Comparison of ENCODE assay signal across 8 mouse cellular contexts in the genomic region with DNA sequence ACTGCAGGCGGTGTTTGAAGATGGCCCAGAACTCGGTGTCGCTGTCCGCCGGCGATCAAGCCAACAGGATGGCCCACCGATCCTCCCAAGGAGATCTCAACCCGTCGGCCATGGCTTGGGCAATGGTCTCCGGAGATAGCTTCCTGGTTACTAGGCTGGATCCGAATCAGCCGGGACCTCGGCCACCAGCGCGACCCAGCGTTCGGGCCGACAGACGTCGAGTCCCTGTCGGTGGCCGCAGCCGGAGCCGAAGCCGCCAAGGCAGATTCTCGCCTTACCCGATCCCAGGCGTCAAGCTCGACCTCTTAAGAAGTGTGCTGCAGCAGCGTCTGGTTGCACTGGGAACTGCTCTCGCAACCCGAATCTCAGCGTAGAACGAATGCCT. TPM values are rescaled to one million over a fixed set of nuclear protein-coding genes. Genes with fewer than 3 reads are reported as not detected.
DNase-seq lines count a peak whose midpoint lies in the region; ATAC-seq and TF ChIP-seq lines count a peak whose summit lies in the region.

No protein-coding gene starts in this region.

- H3K27me3 ChIP-seq in lung, postnatal 0 days (replicated peaks; ENCODE audit: insufficient read depth, low read length), result no peaks in the 10 kb centered on the region
- 0 out of 2 replicates have a peak, but pooled peaks cover 3% of the 10 kb centered on the region for H3K27me3 ChIP-seq in embryonic facial prominence, embryonic 13.5 days
- no peaks in the 10 kb centered on the region for H3K27me3 ChIP-seq in intestine, embryonic 15.5 days (replicated peaks)
- H3K27me3 ChIP-seq in midbrain, postnatal 0 days (ENCODE audit: insufficient read depth, low read length), result no peaks in the 10 kb centered on the region

- peak; percentile 57 for DNase-seq in lung, postnatal 0 days (ENCODE audit: low spot score)
- no peak for DNase-seq in lung, postnatal 25 days (ENCODE audit: low spot score)
- no peak for DNase-seq in midbrain, postnatal 0 days (ENCODE audit: low spot score)
- no peak for DNase-seq in retina, postnatal 1 day
- DNase-seq in layer of hippocampus, adult 18-20 months (ENCODE audit: low spot score in 2 of 2), result no peak
- DNase-seq in frontal cortex, postnatal 10 days (ENCODE audit: low spot score in 2 of 2), result no peak

- peak overlapping the region; percentile 90 for H3K27ac ChIP-seq in lung, postnatal 0 days (ENCODE audit: low read length)
- H3K27ac ChIP-seq in embryonic facial prominence, embryonic 13.5 days, result peak overlapping the region; percentile 89
- peak overlapping the region; percentile 90 for H3K27ac ChIP-seq in intestine, embryonic 15.5 days
- H3K27ac ChIP-seq in midbrain, postnatal 0 days (ENCODE audit: low read depth, low read length), result peak overlapping the region; percentile 97

- H3K4me1 ChIP-seq in lung, postnatal 0 days (ENCODE audit: insufficient read depth, low read depth, low read length), result peaks cover 12% of the 10 kb centered on the region; the same call in 1 of the 2 replicates
- peaks cover 15% of the 10 kb centered on the region for H3K4me1 ChIP-seq in embryonic facial prominence, embryonic 13.5 days
- H3K4me1 ChIP-seq in intestine, embryonic 15.5 days (replicated peaks), result peaks cover 6% of the 10 kb centered on the region; the same call in 1 of the 2 replicates
- H3K4me1 ChIP-seq in midbrain, postnatal 0 days (ENCODE audit: insufficient read depth, low read length), result peaks cover 4% of the 10 kb centered on the region; the same call in 1 of the 2 replicates

- TF ChIP-seq CTCF in lung, postnatal 0 days (IDR thresholded peaks at IDR 0.05), result no peak; the same call in 1 of the 2 replicates
- TF ChIP-seq CTCF in midbrain, postnatal 0 days (IDR thresholded peaks at IDR 0.05), result no peak

- ATAC-seq in lung, postnatal 0 days, result peak; percentile 57
- ATAC-seq in embryonic facial prominence, embryonic 13.5 days (ENCODE audit: insufficient number of reproducible peaks, insufficient read depth, low FRiP score, low TSS enrichment, low read depth), result 0 out of 2 replicates have a peak, but pooled peaks have one; percentile 48
- peak; percentile 81 for ATAC-seq in intestine, embryonic 15.5 days
- ATAC-seq in midbrain, postnatal 0 days (ENCODE audit: low FRiP score), result peak; percentile 71

- peak overlapping the region; percentile 71 for H3K9ac ChIP-seq in lung, postnatal 0 days (replicated peaks; ENCODE audit: low read depth)
- peak overlapping the region; percentile 95 for H3K9ac ChIP-seq in embryonic facial prominence, embryonic 13.5 days
- H3K9ac ChIP-seq in intestine, embryonic 15.5 days, result peak overlapping the region; percentile 93
- peak overlapping the region; percentile 86 for H3K9ac ChIP-seq in midbrain, postnatal 0 days (replicated peaks; ENCODE audit: low read length, poor library complexity, severe bottlenecking)

- H3K4me3 ChIP-seq in lung, postnatal 0 days (ENCODE audit: low read depth, low read length), result peak overlapping the region; percentile 80
- peak overlapping the region; percentile 87 for H3K4me3 ChIP-seq in embryonic facial prominence, embryonic 13.5 days
- peak overlapping the region; percentile 88 for H3K4me3 ChIP-seq in intestine, embryonic 15.5 days (replicated peaks)
- peak overlapping the region; percentile 85 for H3K4me3 ChIP-seq in midbrain, postnatal 0 days (ENCODE audit: low read depth, low read length)

- no peak for TF ChIP-seq EP300 in lung, postnatal 0 days (IDR thresholded peaks at IDR 0.05)

- no peaks in the 10 kb centered on the region for H3K9me3 ChIP-seq in lung, postnatal 0 days (ENCODE audit: low read length)
- no peaks in the 10 kb centered on the region for H3K9me3 ChIP-seq in embryonic facial prominence, embryonic 13.5 days
- H3K9me3 ChIP-seq in intestine, embryonic 15.5 days, result no peaks in the 10 kb centered on the region
- no peaks in the 10 kb centered on the region for H3K9me3 ChIP-seq in midbrain, postnatal 0 days (ENCODE audit: low read length)

- H3K4me2 ChIP-seq in lung, postnatal 0 days (replicated peaks; ENCODE audit: low read depth, low read length), result peak overlapping the region; percentile 80
- H3K4me2 ChIP-seq in embryonic facial prominence, embryonic 13.5 days, result peak overlapping the region; percentile 81
- peak overlapping the region; percentile 82 for H3K4me2 ChIP-seq in intestine, embryonic 15.5 days (replicated peaks)
- peak overlapping the region; percentile 83 for H3K4me2 ChIP-seq in midbrain, postnatal 0 days (ENCODE audit: low read depth, low read length, poor library complexity, severe bottlenecking)

- WGBS in lung, postnatal 0 days, result 2% methylated on average over 34 of the region's 34 CpGs
- 4% methylated on average over 34 of the region's 34 CpGs for WGBS in embryonic facial prominence, embryonic 13.5 days
- WGBS in intestine, embryonic 15.5 days, result 3% methylated on average over 34 of the region's 34 CpGs
- 3% methylated on average over 34 of the region's 34 CpGs for WGBS in midbrain, postnatal 0 days

- H3K36me3 ChIP-seq in lung, postnatal 0 days (ENCODE audit: insufficient read depth, low read length), result peaks cover 17% of the 10 kb centered on the region; the same call in 1 of the 2 replicates
- peaks cover 27% of the 10 kb centered on the region for H3K36me3 ChIP-seq in embryonic facial prominence, embryonic 13.5 days
- H3K36me3 ChIP-seq in intestine, embryonic 15.5 days, result peaks cover 19% of the 10 kb centered on the region
- H3K36me3 ChIP-seq in midbrain, postnatal 0 days (ENCODE audit: insufficient read depth, low read length), result peaks cover 14% of the 10 kb centered on the region

RNA-seq across cellular contexts. Expression of a gene that starts 0.3 kb away (rescaled TPM):
- 48.9 and 52.2 TPM in 2 replicates for polyA plus RNA-seq in lung, postnatal 0 days (2015; fragmentation: Nextera tagmentation; extraction: Ambion mirVana)
- polyA plus RNA-seq in embryonic facial prominence, embryonic 13.5 days (2015; fragmentation: Nextera tagmentation; extraction: Ambion mirVana), result 36.4 and 37.1 TPM in 2 replicates
- 27.8 and 30.2 TPM in 2 replicates for polyA plus RNA-seq in intestine, embryonic 15.5 days (2015; fragmentation: Nextera tagmentation; extraction: Ambion mirVana)
- total RNA-seq in midbrain, postnatal 0 days (2014; rRNA removed), result 13.4 and 19.0 TPM in 2 replicates
- 22.6 and 27.7 TPM in 2 replicates for polyA plus RNA-seq in midbrain, postnatal 0 days (2015; fragmentation: Nextera tagmentation; extraction: Ambion mirVana)
- 10 to 100 TPM; 11.2 to 13.2 TPM for total RNA-seq in layer of hippocampus, adult 18-20 months (2021)

RNA-seq across cellular contexts. Expression of a gene that starts 0.4 kb away (rescaled TPM):
- 101 and 104 TPM in 2 replicates for polyA plus RNA-seq in lung, postnatal 0 days (2015; fragmentation: Nextera tagmentation; extraction: Ambion mirVana)
- 137 and 138 TPM in 2 replicates for polyA plus RNA-seq in embryonic facial prominence, embryonic 13.5 days (2015; fragmentation: Nextera tagmentation; extraction: Ambion mirVana)
- polyA plus RNA-seq in intestine, embryonic 15.5 days (2015; fragmentation: Nextera tagmentation; extraction: Ambion mirVana), result 105 and 121 TPM in 2 replicates
- 36.9 and 55.5 TPM in 2 replicates for total RNA-seq in midbrain, postnatal 0 days (2014; rRNA removed)
- polyA plus RNA-seq in midbrain, postnatal 0 days (2015; fragmentation: Nextera tagmentation; extraction: Ambion mirVana), result 70.8 and 71.2 TPM in 2 replicates
- total RNA-seq in layer of hippocampus, adult 18-20 months (2021), result 10 to 100 TPM; 37.2 to 39.8 TPM

RNA-seq across cellular contexts. Expression of a gene that starts 15.1 kb away (rescaled TPM):
- polyA plus RNA-seq in lung, postnatal 0 days (2015; fragmentation: Nextera tagmentation; extraction: Ambion mirVana), result 119 and 120 TPM in 2 replicates
- 106 and 114 TPM in 2 replicates for polyA plus RNA-seq in embryonic facial prominence, embryonic 13.5 days (2015; fragmentation: Nextera tagmentation; extraction: Ambion mirVana)
- polyA plus RNA-seq in intestine, embryonic 15.5 days (2015; fragmentation: Nextera tagmentation; extraction: Ambion mirVana), result 109 and 119 TPM in 2 replicates
- 53.8 and 64.0 TPM in 2 replicates for total RNA-seq in midbrain, postnatal 0 days (2014; rRNA removed)
- 92.2 and 96.4 TPM in 2 replicates for polyA plus RNA-seq in midbrain, postnatal 0 days (2015; fragmentation: Nextera tagmentation; extraction: Ambion mirVana)
- 100 to 1,000 TPM in 1 of 2 experiments, 10 to 100 TPM in 1; 95.5 to 100 TPM for total RNA-seq in layer of hippocampus, adult 18-20 months (2021)
